Mouse (Mus musculus) inflammation-experienced regulatory T-cells, adult 6 months (primary cell): Measurements from ENCODE around the gene Sdc4. TPM values are rescaled to one million over a fixed set of nuclear protein-coding genes. Genes with fewer than 3 reads are reported as not detected.
A peak's percentile ranks its signal among the peaks of the same experiment; 100 is the strongest.

Experiments used
- ATAC-seq: one replicate; pipeline ENCODE4 v1.8.0; 2017
- polyA plus RNA-seq, 3 experiments: library from polyadenylated mRNA; unstranded; fragments of 100-300 nt; shearing (Covaris generic); gene quantifications; one replicate each; pipeline ENCODE4 v1.2.1; 2017

The Sdc4 gene
- polyA plus RNA-seq: 10 to 100 TPM; 12.0 to 42.7 (median 41.8) TPM

DNA sequence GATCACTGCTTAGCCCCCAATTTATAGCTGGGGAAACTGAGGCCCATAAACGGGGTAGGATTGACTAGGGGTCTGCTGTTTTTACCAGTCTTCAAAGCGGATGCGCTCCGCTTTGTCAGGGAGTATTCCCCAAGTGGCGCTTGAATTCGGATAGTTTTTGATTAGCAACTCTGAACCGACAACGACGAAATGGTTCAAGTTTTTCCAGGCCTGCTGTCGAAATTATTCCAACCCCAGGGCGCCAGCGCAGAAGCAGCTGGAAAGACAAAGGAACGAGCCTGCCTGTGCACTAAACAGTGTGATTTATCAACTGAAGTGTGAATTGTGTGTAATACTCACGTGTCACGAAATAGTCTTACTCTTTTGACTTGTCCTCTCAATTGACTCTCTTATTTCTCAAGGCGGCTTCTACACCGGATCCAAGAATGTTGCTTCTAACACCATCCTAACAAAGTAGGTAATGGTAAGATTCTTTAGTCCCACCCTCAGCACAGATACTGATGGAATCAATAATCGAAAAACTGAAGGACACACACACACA is at the start of gene Sdc4:
Gene Sdc4 (minus strand): TSS at position 428 of the 541 bp plus-strand sequence.
- ATAC-seq: no peak

DNA sequence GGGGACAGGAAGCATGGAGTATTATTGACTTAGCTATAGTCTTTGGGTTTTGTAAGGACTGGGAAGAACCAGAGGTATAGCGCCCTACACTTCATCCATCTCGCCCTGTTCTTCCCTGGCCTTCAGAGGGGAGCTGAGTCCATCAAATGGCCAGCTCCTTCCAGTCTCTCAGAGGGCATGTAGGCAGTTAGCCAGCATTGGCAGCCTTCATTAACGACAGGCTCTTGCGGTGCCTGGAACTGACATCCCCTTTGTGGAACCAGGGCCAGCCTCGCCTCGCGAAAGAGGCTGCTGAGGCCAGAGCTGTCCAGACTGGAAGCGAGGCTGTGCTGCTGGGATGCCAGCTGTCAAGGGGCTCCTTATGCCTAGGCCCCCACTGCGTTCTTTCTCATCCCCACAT is 44.1 kb upstream of the Sdc4 start:
- ATAC-seq: no peak

DNA sequence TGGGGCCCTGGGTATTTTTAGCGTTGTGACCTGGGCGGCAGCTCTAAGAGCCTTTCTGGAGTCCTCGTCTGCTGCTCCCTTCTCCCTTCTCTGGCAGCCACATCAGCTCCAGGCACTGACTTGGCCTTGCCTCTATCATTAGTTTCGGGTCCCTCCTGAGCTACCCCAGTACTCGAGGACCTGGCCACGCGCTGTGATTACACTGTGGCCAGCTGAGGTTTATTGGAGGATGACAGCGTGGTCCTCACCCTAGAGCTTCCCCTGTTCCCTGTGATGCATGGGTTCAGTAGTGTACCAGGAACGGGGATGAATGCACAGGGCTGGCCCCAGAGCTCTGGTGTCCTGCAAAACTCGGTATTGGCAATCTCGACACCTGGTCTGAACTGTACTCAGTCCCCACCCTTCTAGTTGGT is 43.4 kb upstream of the Sdc4 start:
- no peak for ATAC-seq

DNA sequence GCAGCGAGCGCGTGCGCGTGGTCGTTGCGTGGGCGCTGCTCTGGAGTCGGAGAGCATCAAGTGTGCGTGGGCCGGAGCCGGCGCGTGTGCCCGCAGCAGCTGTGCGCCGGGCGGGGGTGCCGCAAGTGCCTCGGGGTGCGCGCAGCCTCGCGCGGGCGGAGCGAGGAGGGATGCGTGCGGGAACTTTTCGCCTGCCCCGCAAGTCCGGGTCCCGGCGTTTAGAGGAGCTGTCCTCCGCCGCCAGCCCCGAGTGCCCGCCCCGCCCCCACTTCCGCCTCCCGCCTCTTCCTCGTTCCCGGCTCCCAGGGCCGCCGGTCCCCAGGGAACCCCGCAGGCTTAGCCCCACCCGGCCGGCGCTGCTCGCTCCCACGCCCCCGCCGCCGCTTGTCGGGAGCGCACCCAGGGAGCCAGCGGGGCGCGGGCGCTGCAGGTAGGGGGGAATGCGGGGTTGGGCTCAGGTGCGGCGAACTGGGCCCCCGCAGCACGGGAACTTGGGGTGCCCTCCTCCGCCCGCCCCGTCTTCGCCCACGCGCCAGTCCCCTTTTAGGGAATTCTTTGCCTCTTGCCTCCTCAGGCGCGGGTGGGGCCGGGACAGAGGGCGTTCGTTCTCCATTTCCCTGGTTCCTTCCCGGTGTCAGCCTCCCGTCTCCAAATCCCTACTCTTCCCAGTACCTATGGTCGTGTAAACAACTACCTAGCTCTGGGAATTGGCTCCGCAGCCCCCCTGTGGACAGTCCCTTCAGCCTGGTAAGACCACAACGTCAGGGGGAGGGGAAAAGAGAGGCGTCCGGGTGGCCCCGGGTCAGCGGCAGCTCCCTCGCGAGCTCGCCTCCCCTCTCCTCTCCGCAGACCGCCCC is 42.8 kb upstream of the Sdc4 start:
- ATAC-seq: peak; percentile 43

DNA sequence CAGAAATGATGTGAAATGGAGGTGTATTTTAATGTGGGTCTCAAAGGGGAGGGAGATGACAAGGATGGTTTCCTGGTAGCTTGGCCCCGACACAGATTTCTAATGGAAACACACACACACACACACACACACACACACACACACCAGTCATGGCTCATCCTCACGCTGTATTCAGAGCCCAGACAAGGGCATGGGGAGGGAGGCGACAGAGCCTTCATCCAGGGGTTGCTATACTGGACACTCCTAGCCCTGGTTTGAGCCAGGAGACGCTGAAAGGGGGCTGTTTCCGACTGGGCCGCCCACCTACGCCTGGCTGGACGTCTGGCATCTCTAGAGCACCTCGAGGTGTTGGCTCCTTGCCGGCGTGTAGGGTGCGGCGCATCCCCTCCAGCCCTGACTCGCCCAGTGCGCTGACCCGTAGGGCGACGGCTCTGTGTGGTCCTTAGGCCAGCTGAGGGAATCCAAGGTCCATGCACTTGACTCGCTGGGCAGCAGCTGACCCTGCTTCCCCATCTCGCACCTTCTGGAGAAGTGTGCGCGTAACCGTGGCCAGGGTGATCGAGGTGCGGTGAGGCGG is 42.1 kb upstream of the Sdc4 start, which contains the start of gene Dbndd2:
Gene Dbndd2 (plus strand): TSS at position 426 of the 577 bp plus-strand sequence.
- peak; percentile 14 for ATAC-seq

DNA sequence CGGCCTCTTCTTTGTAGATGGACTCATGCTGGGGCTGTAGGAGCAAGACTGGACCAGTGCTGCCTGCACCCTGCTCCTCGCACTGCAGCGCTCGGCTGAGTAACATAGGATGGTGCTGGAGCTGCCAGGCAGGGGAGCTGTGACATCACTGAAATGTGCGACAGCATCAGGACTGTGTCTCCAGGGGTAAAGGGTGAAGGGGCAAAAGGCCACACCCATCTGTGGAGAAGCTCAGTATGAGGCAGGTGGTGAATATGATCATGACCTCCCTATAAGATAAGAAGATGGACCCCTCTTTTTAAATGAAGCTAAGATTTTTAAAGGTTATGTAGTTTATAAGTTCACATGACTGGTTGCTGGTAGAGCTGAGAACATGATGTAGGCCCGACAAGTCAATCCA is 29.9 kb upstream of the Sdc4 start, which contains the start of gene Trp53tg5:
Gene Trp53tg5 (minus strand): TSS at position 101 of the 400 bp plus-strand sequence.
- ATAC-seq: no peak

DNA sequence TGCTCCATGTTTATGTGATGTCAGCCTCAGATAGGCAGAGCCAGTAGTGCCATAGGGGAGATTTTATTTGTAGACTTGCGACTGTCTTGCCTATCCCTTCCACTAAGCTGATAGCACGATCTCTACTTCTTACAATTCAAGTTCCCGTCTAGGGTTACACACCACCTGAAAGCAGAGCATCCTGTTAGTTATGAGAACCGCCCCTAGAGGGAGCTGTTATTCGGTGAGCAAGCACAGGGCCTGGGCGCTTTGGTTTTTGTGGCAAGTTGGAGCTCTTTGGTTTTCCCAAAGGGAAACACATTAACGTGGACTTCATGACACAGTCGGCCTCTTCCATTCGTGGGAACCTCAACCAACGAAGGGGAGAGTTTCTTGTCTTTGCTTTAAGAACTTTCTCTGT is 26.6 kb upstream of the Sdc4 start:
- peak; percentile 56 for ATAC-seq

DNA sequence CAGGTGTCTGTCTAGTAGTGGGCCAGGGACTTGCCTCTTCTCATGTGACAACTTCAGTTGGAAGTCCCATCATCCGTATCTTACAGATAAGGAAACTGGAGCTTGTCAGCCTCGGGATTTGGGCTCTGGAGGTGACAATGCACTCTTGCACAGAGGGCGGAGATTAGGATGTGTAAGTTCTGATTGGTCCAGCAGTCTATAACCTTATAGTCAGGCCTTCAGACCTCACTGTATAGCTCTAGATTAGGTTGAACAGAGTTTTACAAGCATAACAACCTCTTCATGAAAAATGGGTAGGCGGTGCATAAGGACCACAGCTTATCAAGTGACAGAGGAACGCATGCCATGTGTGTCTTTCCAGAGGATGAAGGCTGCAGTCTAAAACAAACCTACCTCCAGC is 23.1 kb upstream of the Sdc4 start:
- no peak for ATAC-seq

DNA sequence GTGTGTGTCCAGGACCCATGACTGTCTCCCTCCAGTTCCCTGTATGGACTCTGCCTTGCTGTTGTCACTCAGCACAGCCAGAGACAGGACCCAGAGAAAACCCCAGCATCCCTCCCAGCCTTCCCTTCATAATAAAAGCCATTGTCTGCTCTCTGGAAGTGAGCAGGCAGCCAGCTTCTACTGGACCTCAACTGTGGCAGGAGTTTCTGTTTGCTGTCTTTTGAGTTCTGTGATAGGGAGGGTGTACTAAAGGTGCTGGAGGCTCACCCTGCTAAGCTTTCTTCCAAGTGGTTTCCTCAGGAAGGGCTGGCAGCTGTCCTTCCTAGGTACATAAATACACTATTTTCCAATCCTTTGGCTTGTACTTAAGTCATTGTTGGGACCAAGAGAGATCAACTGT is 21.5 kb upstream of the Sdc4 start:
- ATAC-seq: no peak

DNA sequence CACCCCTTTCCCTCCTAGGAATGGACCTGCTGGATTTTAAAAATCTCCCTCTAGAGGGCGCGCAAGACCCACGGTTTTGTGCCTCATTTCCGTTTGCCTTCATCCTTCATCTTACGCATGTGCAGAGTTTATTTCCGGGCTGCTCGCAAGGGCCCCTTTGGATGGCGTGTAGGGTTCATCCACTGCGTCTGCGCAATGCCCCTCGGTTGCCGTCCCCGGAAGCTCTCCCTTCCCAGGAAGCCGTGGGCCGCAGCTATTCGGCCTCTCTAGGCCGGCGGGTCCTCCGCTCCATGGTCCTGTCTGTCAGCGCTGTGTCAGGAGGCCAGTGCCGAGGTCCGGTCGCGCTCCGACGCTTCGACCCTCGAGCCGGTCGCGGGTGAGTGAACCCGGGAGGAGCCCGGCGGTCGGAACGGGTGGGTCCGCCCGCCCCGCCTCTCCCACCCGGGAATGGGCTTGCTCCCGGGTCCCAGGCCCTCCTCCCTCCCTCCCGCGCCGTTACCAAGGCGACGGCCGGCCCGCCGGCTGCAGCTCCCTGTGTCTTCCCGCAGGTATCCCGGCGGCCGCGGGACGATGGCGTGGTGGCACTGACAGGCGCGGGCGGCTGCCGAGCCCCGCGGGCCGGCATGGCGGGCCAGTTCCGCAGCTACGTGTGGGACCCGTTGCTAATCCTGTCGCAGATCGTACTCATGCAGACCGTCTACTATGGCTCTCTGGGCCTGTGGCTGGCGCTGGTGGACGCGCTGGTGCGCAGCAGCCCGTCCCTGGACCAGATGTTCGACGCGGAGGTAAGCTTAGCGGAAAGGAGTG is 17.3 kb upstream of the Sdc4 start, which contains the start of gene Gm20458:
Gene Gm20458 (plus strand): TSS at position 223 of the 807 bp plus-strand sequence.
- peak; percentile 87 for ATAC-seq

DNA sequence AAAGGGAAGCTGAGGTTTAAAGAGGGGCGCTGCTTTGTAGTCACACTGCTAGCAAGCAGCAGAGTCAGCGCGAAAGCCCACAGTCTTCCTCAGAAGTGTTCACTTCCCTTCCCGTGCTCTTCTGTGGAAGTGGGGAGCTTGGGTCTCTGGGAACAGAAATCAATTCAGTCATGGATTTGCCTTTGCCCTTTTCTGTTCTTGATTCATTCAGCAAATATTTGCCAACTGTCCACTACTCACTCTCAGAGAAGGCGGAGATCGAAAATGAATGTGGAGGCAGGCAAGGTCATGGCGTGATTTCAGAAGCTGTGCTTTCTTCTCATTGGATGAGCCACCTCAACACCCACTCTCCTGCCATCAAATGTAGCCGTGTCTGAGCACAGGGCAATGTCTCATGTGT is 14.8 kb upstream of the Sdc4 start:
- ATAC-seq: no peak

DNA sequence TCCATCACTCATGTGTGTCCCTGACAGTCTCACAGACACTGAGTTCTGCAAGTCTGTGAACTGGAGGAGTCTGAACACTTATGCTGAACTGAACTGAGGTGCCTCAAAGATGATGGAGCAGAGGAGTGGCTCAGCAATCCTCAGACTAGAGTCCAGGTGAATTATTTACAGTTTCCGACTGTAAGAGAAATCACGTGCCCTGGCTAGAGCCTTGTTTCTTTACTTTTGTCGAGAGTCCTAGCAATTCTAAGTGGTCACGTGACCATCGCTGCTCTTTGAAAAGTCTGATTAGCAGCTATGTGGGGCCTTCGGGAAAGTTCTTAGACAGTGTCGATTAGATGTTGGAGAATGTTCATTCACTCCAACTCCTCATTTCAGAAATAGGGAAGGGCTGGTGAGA is 14.3 kb upstream of the Sdc4 start:
- no peak for ATAC-seq

DNA sequence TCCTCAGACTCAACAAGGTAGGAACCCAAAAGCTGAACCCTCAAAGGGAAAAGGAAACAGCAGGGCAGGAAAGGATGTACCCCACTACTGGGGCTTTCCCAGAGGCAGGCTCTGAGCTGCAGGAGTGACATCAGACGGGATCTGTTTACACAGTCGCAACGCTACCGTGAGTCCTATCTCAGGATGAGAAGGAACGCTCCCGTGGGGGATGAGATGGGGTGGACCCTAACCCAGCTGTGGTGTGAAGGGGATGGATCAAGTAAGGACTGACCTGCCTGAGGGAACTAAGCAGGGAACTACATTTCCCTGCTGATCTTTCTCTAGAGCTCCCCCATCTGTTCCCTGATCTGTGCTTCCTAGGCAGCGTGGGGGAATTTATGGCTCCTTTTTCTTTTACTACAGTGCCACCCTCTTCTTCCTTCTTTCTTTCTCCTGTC is 13.2 kb upstream of the Sdc4 start, which contains the start of gene Sys1:
Gene Sys1 (plus strand): TSS at position 101 of the 437 bp plus-strand sequence.
- ATAC-seq: peak; percentile 69

DNA sequence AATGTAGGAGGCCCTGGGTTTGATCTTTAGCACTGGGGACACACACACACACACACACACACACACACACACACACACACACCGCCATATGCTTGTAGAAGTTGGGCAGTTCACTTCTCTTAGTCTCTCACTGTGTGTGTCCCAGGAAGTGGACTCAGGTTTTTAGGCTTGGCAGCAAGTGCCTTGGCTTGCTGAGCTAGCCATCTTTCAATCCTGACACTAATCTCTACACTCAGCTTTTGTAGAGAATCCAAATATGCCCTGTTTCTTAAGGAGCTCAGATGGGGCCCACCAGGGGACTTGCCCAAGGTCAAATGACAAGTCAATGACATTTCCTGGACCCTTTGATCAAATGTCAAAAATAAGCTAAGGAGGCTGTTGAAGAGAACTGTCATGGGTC is 12.7 kb upstream of the Sdc4 start:
- ATAC-seq: peak; percentile 0

DNA sequence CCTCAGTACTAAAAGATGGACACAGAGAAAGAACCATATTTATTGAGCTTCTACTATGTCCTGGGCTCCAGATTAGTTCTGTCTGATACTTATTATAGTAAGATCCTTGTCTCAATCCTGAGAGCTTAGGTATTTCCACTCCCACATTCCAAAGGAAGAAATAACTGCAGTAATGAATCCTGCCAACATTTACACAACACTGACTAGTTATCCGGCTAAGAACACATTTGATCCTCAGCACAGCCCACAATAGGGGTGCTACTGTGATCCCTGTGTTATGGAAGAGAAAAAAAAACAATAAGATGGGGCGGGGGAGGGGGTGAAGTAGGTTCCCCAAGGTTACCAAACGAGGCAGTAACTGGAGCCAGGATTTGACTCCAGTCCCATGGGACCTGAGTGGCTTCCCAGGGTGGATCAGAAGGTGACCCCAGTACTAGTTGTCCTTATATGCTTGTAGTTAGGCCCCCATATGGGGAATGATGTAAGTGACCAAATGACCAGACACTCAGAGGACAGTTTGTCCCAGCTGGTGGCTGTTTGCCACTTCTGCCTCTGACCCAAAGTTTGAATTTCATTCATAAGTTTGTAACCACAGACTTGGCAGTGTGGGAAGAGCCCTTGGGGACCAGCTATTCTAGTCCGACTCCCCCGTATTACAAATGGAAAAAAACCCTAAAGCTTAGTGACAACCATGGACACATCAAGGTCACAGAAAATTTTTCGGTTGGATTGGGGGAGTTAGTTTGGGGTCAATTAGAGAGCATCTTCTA is 11.9 kb upstream of the Sdc4 start:
- no peak for ATAC-seq

DNA sequence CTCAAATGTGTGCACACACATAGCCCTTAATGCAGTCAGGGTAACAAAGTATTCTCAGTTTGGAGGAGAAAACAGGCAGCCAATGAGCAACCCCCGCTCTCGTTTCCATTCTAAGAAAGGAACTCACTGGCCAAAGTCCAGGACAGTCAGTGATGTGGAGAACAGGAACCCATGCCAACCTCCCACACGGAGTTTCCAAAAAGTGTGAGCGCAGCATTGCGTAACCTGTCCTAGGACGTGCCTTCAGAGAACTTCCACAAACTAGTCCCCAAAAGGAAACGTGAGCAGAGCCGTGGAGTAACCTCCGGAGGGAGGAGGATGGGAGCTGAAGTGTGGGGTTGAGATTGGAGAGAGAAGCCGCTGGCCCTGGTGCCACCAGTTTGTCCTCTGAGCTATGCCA is 11.2 kb upstream of the Sdc4 start:
- ATAC-seq: no peak

DNA sequence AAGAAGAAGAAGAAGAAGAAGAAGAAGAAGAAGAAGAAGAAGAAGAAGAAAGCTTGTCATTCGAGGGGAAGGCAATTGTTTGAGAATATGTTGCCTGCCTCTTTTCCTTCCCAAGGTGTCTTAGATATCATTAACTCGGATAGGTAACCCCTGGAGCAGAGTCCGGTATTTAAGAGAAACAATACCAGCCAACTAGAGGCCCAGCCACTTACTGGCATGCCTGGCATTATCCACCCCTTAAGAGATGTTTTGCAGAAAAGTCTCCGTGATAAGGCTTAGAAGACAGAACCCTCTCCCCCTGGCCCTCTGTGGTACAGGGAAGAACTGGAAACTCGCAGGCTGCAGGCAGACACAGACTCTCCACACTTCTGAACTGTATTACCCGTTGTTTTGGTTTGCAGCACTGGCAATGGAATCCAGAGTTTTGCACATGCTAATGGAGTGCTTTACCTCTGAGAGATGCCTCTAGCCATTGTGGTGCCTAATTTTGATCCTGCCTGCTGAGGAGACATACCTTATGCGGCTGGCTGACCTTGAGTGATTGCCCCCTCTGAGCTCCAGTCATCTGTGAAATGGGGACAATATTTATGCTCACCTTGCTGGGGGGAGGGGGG is 10.3 kb upstream of the Sdc4 start:
- no peak for ATAC-seq

DNA sequence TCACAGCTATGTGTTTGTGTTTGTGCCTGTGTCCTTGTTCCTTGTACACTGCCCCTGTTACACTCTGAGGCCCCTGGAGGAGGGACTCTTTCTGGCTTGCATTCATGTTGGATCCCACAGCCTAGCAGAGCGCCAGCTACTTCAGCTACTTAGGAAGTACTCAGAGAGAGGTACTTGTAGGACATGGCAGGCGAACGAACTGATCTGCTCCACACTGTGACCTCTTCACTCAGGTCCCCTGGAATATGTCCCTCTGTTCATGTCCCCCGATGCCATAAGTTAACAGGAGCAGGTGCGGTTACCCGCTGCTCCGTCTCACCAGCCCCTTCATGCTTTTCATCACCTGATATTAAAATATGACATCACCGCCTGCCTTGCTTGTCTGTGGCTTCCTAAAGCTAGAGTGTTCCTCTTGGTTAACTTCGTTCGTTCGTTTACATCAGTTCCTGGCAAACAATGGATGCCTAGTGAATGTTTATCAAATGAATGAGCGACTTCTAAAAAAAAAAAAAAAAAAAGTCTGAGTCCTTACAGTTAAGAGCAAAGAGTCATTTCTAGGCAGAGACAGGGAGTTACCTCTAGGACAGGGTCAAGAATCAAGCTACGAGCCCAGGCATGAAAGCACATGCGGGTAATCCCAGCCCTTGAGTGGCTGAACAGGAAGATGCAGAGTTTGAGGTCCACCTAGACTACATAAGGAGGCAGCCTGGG is 9.5 kb upstream of the Sdc4 start:
- no peak for ATAC-seq

DNA sequence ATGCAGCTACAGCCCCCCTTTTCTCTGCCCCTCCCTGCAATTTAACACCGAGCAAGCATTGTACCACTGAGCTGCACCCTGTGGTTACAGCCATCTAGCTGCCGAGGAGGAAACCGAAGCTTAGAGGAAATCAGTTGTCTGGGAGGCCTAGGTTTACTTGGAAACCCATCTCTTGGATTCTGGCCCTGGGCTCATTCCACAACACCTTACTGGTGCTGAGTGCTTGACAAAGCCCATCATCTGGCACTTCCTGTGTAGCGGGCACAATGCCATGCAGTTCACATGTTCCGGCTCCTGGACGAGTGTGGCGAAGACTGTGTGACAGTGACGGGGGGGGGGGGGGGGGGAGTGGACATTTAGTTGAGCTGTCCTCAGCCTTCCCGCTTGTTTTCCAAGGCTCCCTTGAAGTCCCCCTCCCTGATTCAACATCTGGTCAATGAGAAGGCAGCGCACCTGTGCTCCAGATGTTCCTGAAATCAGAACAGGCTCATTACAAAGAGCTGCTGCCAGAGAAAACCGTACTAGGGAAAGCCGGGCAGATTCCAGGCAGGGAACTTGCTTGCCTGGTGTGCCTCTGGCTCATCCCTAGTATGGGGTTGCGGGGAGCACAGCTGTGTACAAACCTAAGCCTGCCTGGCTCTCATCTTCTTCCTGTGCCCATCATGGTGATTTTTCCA is 8.5 kb upstream of the Sdc4 start:
- ATAC-seq: no peak
